Mouse (Mus musculus) heart, adult 2 months (tissue): Measurements from ENCODE around the gene Fam160a2.

Source experiments
- EP300 ChIP-seq: fragments of 200-500 bp; IDR thresholded peaks from 2 replicates; pipeline ENCODE4 v1.6.1; 2011; ENCODE audit warnings: low read depth, low read length, control low read depth; ENCODE audit not compliant: insufficient read depth
- POLR2A ChIP-seq: fragments of 200-500 bp; IDR thresholded peaks from 2 replicates; pipeline ENCODE4 v1.6.1; 2011; ENCODE audit warnings: mild to moderate bottlenecking, low read depth, low read length, control low read depth; ENCODE audit not compliant: insufficient read depth

DNA sequence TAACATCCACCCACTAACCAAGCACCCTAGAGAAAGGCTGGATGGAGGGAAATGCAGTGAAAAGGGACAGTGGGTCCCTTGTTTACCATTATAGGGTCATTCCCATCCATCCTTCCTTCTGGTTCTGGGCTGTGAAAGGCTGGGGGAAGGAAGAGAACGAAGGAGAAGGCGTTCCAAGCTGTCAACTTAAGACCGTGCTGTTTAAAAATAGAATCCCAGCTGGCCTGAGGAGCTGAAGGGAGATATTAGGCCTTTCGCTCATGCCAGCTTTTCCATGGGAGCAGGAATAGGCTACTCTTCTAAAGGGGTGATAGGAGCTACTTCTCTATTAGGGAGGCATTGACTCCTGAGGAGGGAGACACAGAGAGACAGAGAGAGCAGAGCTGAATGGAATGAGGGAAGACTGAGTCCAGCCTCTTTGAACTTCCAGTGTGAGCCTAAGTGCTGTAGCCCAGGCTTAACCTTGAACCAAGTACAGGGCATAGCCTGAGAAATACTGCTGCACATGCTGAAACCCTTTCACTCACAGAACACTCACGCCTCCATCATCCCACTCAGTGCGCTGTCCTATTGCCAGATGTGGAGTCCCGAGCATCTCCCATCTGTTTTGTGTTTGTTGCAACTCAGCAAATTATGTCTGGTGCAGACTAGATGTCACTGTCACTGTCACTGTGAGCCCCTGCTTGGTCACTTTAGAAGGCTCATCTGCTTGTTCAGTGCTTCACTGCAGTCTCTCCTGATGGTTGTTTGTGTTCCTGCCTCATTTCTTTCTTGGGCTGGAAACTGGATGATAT is 38.3 kb upstream of the Fam160a2 start:
- TF ChIP-seq EP300 (no peak), POLR2A (no peak)
